Mouse (Mus musculus) Muller cell, postnatal 12 days (primary cell): ENCODE results near the gene Esyt1.
"Not testable (repeated sequence)": the region's sequence is repeated elsewhere in the genome, so short reads cannot be mapped to it uniquely, and the experiment has no call there.

ENCODE experiments used
- DNase-seq: peaks from one replicate; pipeline ENCODE4 v3.0.0-alpha.2; 2015; ENCODE audit errors: inconsistent ontology term

The Esyt1 gene

GRCm38 (mm10) chr10:128538340-128538870 is 12.7 kb upstream of the Esyt1 start:
- DNase-seq: no peak

GRCm38 (mm10) chr10:128536266-128536940 is 10.7 kb upstream of the Esyt1 start:
- peak; percentile 83 for DNase-seq

- no peak for DNase-seq
Measured at GRCm38 (mm10) chr10:128535624-128536265, 10.1 kb upstream of the Esyt1 start.

GRCm38 (mm10) chr10:128535206-128535605 is 9.5 kb upstream of the Esyt1 start:
- DNase-seq: no peak

- DNase-seq: peak; percentile 7
Measured at GRCm38 (mm10) chr10:128526366-128527356, 990 bp upstream of the Esyt1 start.

- peak; percentile 60 for DNase-seq
Measured at GRCm38 (mm10) chr10:128524732-128525662, 674 bp downstream of the Esyt1 start.

- DNase-seq: peak; percentile 18
Measured at GRCm38 (mm10) chr10:128524111-128524731, 1.4 kb downstream of the Esyt1 start.

GRCm38 (mm10) chr10:128522351-128522750 is 3.3 kb downstream of the Esyt1 start:
- DNase-seq: no peak

- no peak for DNase-seq
Measured at GRCm38 (mm10) chr10:128520591-128520990, 5.1 kb downstream of the Esyt1 start.

GRCm38 (mm10) chr10:128518833-128519232 is 6.8 kb downstream of the Esyt1 start:
- DNase-seq: peak; percentile 37

GRCm38 (mm10) chr10:128516677-128517076 is 9.0 kb downstream of the Esyt1 start:
- DNase-seq: peak; percentile 51

- no peak for DNase-seq
Measured at GRCm38 (mm10) chr10:128516029-128516428, 9.6 kb downstream of the Esyt1 start.

- no peak for DNase-seq
Measured at GRCm38 (mm10) chr10:128515044-128515443, 10.6 kb downstream of the Esyt1 start.

GRCm38 (mm10) chr10:128511761-128512160 is 13.9 kb downstream of the Esyt1 start:
- no peak for DNase-seq

GRCm38 (mm10) chr10:128511189-128511588 is 14.5 kb downstream of the Esyt1 start:
- no peak for DNase-seq

GRCm38 (mm10) chr10:128510301-128510700 is 15.4 kb downstream of the Esyt1 start:
- DNase-seq: no peak

- no peak for DNase-seq
Measured at GRCm38 (mm10) chr10:128509831-128510230, 15.8 kb downstream of the Esyt1 start.

GRCm38 (mm10) chr10:128509203-128509602 is 16.5 kb downstream of the Esyt1 start:
- DNase-seq: no peak

- DNase-seq: no peak
Measured at GRCm38 (mm10) chr10:128508260-128508659, 17.4 kb downstream of the Esyt1 start.

- DNase-seq: no peak
Measured at GRCm38 (mm10) chr10:128505974-128506373, 19.7 kb downstream of the Esyt1 start.

GRCm38 (mm10) chr10:128505371-128505667 is 20.4 kb downstream of the Esyt1 start:
- not testable (repeated sequence) for DNase-seq
